Mouse (Mus musculus) testis, adult 2 months (tissue): ENCODE measurements around the gene Ddx6.
A peak's percentile ranks its signal among the peaks of the same experiment; 100 is the strongest.

ENCODE experiments used
- CTCF ChIP-seq: fragments of 200-500 bp; IDR thresholded peaks from 2 replicates; pipeline ENCODE4 v1.5.1; 2012; ENCODE audit warnings: low read depth, mild to moderate bottlenecking, inconsistent platforms, low read length, moderate library complexity; ENCODE audit not compliant: control insufficient read depth, insufficient read depth, insufficient replicate concordance
- POLR2A ChIP-seq: fragments of 200-500 bp; IDR thresholded peaks from 2 replicates; pipeline ENCODE4 v1.6.1; 2012; ENCODE audit warnings: low read depth, mild to moderate bottlenecking, inconsistent platforms, low read length, moderate library complexity; ENCODE audit not compliant: control insufficient read depth

GRCm38 (mm10) chr9:44604779-44605615, at the start of gene Ddx6:
- TF ChIP-seq POLR2A (peak; percentile 52), CTCF (no peak)
